Mouse (Mus musculus): ENCODE data around the gene Xrcc6.

DNA sequence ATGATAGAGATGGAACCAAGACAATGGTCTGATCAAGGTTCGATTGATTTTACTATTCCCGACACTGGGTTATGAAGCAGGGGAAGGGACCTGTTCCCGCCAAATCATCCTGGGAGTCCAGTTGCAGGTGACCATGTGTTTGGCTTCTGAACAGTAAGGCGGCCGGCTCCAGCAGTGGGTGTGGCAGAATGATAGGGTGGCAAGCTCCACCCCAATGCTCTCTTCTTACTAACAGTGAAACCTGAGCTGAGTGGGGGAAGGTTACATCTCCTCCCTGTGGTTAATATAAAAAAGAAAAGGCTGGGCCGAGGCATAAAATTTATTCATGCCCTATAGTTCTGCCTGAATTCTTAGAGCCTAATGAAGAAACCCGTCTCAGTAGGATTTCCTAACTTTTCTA lies 18.5 kb upstream of the Xrcc6 start:
- no peak for TF ChIP-seq CTCF (IDR thresholded peaks at IDR 0.05; ENCODE audit: control insufficient read depth, insufficient read depth, insufficient read length)
- no peak for TF ChIP-seq MYOG (IDR thresholded peaks at IDR 0.05; ENCODE audit: control insufficient read depth, extremely low read depth, insufficient read length)
- TF ChIP-seq MAX (IDR thresholded peaks at IDR 0.05) = no peak
- no peak for TF ChIP-seq CEBPB (IDR thresholded peaks at IDR 0.05; ENCODE audit: low read depth)
- TF ChIP-seq USF1 (IDR thresholded peaks at IDR 0.05; ENCODE audit: low read depth) = no peak

Data from C2C12 (cell line).